Mouse (Mus musculus) embryonic facial prominence, embryonic 13.5 days (tissue): ENCODE results near the gene Zmynd19. TPM values are rescaled to one million over a fixed set of nuclear protein-coding genes. Genes with fewer than 3 reads are reported as not detected.

Source experiments
- ATAC-seq: fragments of 200-750 bp; cut with Nextera tagmentation; 2 replicates; pipeline ENCODE4 v1.8.0; 2017; ENCODE audit warnings: low read depth; ENCODE audit not compliant: insufficient number of reproducible peaks, insufficient read depth, low FRiP score, low TSS enrichment
- H3K27ac ChIP-seq: fragments of 300-500 bp; sonication (generic); 2 replicates; pipeline ENCODE4 v1.5.1; 2015; ENCODE audit warnings: moderate library complexity, mild to moderate bottlenecking, inconsistent platforms
- H3K27me3 ChIP-seq: fragments of 300-500 bp; sonication (generic); 2 replicates; pipeline ENCODE4 v1.6.1; 2015; ENCODE audit warnings: mild to moderate bottlenecking, inconsistent platforms
- H3K36me3 ChIP-seq: fragments of 300-500 bp; sonication (generic); 2 replicates; pipeline ENCODE4 v1.6.1; 2015; ENCODE audit warnings: mild to moderate bottlenecking, inconsistent platforms
- H3K4me1 ChIP-seq: fragments of 300-500 bp; sonication (generic); 2 replicates; pipeline ENCODE4 v1.6.1; 2015; ENCODE audit warnings: inconsistent platforms
- H3K4me2 ChIP-seq: fragments of 300-500 bp; sonication (generic); 2 replicates; pipeline ENCODE4 v1.6.1; 2015; ENCODE audit warnings: moderate library complexity, mild to moderate bottlenecking, inconsistent platforms
- H3K4me3 ChIP-seq: fragments of 300-500 bp; sonication (generic); 2 replicates; pipeline ENCODE4 v1.5.1; 2015; ENCODE audit warnings: mild to moderate bottlenecking, inconsistent platforms
- H3K9ac ChIP-seq: fragments of 300-500 bp; sonication (generic); 2 replicates; pipeline ENCODE4 v1.6.1; 2015; ENCODE audit warnings: mild to moderate bottlenecking, inconsistent platforms
- H3K9me3 ChIP-seq: fragments of 300-500 bp; sonication (generic); 2 replicates; pipeline ENCODE4 v1.6.1; 2016; ENCODE audit warnings: inconsistent platforms
- WGBS: fragments of 180-500 bp; shearing (Covaris S2); methylation state at CpG from one replicate; pipeline ENCODE4 v1.1.7; 2015; ENCODE audit warnings: mixed read lengths; 5-methylcytosine and 5-hydroxymethylcytosine counted together
- microRNA-seq: library from miRNA; unstranded; fragments of <30 nt; microRNA quantifications from one replicate; pipeline ENCODE4, GENCODE M21; 2016
- polyA plus RNA-seq: library from polyadenylated mRNA; unstranded; fragments of >200 nt; fragmentation: Nextera tagmentation; extraction: Ambion mirVana; gene quantifications from 2 replicates; pipeline ENCODE4 v1.2.1, GENCODE M21; 2015

Zmynd19 gene
- polyA plus RNA-seq, 1 experiment from 2014 or later, result 15.9 TPM

DNA sequence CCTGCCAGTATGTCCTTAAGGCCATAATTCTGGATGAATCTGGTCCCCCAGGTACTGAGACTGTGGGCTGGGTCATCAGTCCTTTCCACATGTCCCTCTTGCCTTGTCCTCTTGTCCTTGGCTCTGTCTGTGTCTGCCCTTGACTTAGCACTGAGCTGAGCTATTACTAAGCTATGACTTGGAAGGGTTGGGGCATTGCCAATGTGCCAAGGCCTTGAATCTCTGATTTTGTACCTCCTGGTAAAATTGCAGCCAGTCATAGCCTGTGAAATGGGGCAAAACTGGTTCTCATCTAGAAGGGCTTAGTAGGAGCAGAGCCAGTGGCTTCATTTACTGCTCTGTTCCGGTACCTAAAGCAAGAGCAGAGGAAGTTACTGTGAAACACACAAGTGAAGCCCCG, 46.9 kb downstream of the Zmynd19 start:
- Histone ChIP-seq H3K9ac (no peak overlapping the region), H3K27ac (no peak overlapping the region), H3K9me3 (no peaks in the 10 kb centered on the region), H3K4me1 (no peaks in the 10 kb centered on the region), H3K36me3 (no peaks in the 10 kb centered on the region), H3K27me3 (no peaks in the 10 kb centered on the region), H3K4me2 (no peak overlapping the region), H3K4me3 (no peak overlapping the region)
- no peak for ATAC-seq
- 89% methylated on average over 2 of the region's 2 CpGs for WGBS

DNA sequence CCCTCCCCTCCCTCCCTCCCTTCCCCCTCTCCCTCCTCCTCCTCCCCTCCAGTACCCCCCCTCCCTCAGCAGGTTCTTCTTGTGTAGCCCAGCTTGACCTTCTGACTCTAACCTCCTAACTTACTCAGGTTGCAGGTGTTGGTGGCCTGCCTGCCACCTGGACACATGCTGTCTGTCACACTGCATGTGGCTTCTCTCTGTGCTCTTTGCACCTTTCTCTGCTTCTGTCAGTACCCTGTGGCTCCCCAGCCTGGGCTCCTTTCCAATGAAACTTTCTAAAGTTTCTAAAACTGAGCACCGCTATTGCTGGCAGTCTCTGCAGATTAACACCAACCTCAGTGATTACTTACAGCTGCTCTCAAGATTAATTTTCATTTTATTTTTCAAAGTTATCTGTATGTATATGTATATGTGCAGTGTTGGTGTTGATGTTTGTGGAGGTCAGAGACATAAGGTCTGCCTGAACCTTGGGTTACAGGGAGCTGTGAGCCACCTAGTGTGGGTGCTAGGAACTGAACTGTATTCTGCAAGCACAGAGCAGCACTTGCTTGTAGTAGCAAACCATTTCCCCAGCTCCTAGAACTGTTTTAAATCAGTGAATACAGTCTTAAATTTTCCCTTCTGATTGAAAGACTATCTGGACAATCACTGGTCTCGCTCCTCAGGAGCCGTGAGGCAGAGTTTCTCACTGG, 51.1 kb downstream of the Zmynd19 start:
- Histone ChIP-seq H3K36me3 (peaks cover 5% of the 10 kb centered on the region; the same call in 1 of the 2 replicates), H3K4me1 (no peaks in the 10 kb centered on the region), H3K4me2 (no peak overlapping the region), H3K9me3 (no peaks in the 10 kb centered on the region), H3K27ac (no peak overlapping the region), H3K9ac (no peak overlapping the region), H3K4me3 (no peak overlapping the region), H3K27me3 (no peaks in the 10 kb centered on the region)
- whole genome bisulfite sequencing, result 73% methylated on average over 3 of the region's 3 CpGs
- no peak for ATAC-seq

DNA sequence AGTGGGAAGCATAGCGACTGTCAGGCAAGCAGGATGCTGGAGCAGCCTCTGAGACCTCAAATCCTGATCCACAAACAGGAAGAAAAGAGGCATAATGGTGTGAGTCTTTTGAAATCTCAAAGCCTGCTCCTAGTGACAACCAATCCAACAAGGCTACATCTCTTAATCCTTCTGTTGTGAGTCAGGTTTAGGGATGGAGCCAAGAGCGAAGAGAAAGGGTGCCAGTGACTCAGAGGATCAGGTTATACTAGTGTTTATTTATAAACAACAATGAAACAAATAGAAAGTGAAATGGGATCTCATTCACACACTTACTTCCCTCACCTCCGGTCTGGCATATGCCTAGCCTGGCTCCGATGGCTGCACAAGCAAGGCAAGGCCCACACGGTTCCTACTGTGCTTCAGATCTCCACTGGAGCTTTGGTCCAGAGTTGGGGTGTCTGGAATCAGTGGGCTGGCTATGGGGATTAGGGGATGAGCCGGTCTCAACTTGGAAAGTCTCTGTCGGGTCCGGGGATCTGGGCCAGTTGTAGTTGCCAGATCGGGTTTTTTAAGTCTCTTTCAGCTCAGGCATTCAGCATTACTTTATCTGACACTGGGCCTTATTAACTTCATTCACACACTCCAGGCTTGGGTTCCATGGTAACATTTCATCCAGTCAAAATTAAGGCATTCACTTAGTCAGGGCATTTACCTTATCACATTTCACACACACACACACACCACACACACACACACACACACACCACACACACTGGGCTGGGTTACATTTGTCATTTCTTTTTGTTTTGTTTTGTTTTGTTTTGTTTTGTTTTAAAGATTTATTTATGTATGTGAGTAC, 54.6 kb downstream of the Zmynd19 start:
- WGBS, result 75% methylated on average over 9 of the region's 9 CpGs
- H3K36me3 ChIP-seq, result peaks cover 5% of the 10 kb centered on the region; the same call in 1 of the 2 replicates
- no peak overlapping the region for H3K27ac ChIP-seq
- no peak for ATAC-seq
- H3K9me3 ChIP-seq, result no peaks in the 10 kb centered on the region
- no peak overlapping the region for H3K4me3 ChIP-seq
- H3K27me3 ChIP-seq, result no peaks in the 10 kb centered on the region
- no peak overlapping the region for H3K4me2 ChIP-seq
- no peaks in the 10 kb centered on the region for H3K4me1 ChIP-seq
- H3K9ac ChIP-seq, result no peak overlapping the region

DNA sequence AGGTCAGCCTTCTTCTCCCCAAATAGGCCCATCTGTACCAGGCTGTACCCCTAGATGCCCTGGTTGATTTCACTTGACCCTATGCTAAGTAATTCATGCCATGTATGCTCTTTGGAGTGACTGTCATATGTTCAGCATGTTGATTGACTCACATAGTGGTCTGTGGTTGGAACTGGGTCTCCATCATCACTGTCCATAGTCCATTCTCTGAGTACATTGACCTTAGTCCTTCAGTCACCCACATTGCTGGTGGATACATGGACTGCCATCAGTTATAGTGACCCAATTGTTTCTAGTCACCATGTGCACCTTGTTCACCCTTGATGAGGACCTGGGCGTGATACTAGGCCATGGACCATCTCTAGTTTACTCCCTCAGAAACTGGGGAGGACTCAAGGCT, 57.2 kb downstream of the Zmynd19 start:
- 89% methylated on average over 1 of the region's 1 CpGs for WGBS
- no peak overlapping the region for H3K9ac ChIP-seq
- ATAC-seq, result no peak
- H3K27me3 ChIP-seq, result no peaks in the 10 kb centered on the region
- no peaks in the 10 kb centered on the region for H3K4me1 ChIP-seq
- H3K27ac ChIP-seq, result no peak overlapping the region
- no peak overlapping the region for H3K4me3 ChIP-seq
- H3K4me2 ChIP-seq, result no peak overlapping the region
- peaks cover 5% of the 10 kb centered on the region; the same call in 1 of the 2 replicates for H3K36me3 ChIP-seq
- H3K9me3 ChIP-seq, result no peaks in the 10 kb centered on the region

DNA sequence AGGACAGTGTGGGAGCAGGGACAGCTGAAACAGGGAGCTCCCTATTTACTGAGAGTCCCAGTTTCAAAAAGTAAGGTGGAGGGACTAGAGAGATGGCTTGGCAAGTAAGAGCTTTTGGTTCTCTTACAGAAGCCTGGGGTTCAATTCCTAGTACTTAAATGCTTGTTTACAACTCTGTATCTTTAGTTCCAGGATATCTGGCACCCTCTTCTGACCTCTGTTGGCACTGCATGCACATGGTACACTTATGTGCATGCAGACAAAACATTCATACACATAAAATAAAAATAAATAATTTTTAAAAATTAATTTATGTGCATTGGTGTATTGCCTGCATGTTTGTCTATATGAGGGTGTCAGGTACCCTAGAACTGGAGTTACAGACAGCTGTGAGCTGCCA, 58.7 kb downstream of the Zmynd19 start:
- H3K4me3 ChIP-seq, result no peak overlapping the region
- no peaks in the 10 kb centered on the region for H3K4me1 ChIP-seq
- H3K9ac ChIP-seq, result no peak overlapping the region
- H3K9me3 ChIP-seq, result no peaks in the 10 kb centered on the region
- no peak overlapping the region for H3K4me2 ChIP-seq
- H3K36me3 ChIP-seq, result peaks cover under 1% of the 10 kb centered on the region; the same call in 1 of the 2 replicates
- no peak overlapping the region for H3K27ac ChIP-seq
- no peaks in the 10 kb centered on the region for H3K27me3 ChIP-seq
- no peak for ATAC-seq

Small RNA genes within 50 kb of the gene (microRNA-seq; reads per million reads assigned to microRNA genes)
- gene Gm22875, result not detected

Other genes starting within 250 kb of the Zmynd19 start
- 2.4 and 3.6 TPM in 2 replicates for gene Cacna1b, start 186.6 kb upstream of the Zmynd19 start, polyA plus RNA-seq
- 115 and 119 TPM in 2 replicates for gene Ehmt1, start 30.2 kb upstream of the Zmynd19 start, polyA plus RNA-seq
- 34.8 and 39.0 TPM in 2 replicates for gene Arrdc1, start 14.5 kb upstream of the Zmynd19 start, polyA plus RNA-seq
- 37.7 and 40.3 TPM in 2 replicates for gene Dph7, start 12.6 kb downstream of the Zmynd19 start, polyA plus RNA-seq
- gene Mrpl41, start 25.3 kb downstream of the Zmynd19 start, polyA plus RNA-seq, result 145 and 153 TPM in 2 replicates
- 5.6 and 7.1 TPM in 2 replicates for gene Pnpla7, start 26.2 kb downstream of the Zmynd19 start, polyA plus RNA-seq
- 82.5 and 87.4 TPM in 2 replicates for gene Nsmf, start 104.6 kb downstream of the Zmynd19 start, polyA plus RNA-seq
- gene Entpd8, start 130.5 kb downstream of the Zmynd19 start, polyA plus RNA-seq, result not detected in 2 replicates
- 0.17 TPM in 1 of 2 replicates, not detected in the other for gene Noxa1, start 145.4 kb downstream of the Zmynd19 start, polyA plus RNA-seq
- gene Nrarp, start 231.0 kb downstream of the Zmynd19 start, polyA plus RNA-seq, result 15.0 and 16.7 TPM in 2 replicates
- 5.1 and 6.1 TPM in 2 replicates for gene Tor4a, start 247.1 kb downstream of the Zmynd19 start, polyA plus RNA-seq